7 mouse cellular contexts compared by ENCODE assay signal in genomic region chr5:111420011-111420691, GRCm38 (mm10). TPM values are rescaled to one million over a fixed set of nuclear protein-coding genes. Genes with fewer than 3 reads are reported as not detected.
A peak's percentile ranks its signal among the peaks of the same experiment; 100 is the strongest.
DNase-seq lines count a peak whose midpoint lies in the region; ATAC-seq lines count a peak whose summit lies in the region.

No protein-coding gene starts in this region.

- peaks cover 42% of the 10 kb centered on the region for H3K36me3 ChIP-seq in heart, embryonic 14.5 days (ENCODE audit: control insufficient read depth, insufficient read depth, low read length)
- no peaks in the 10 kb centered on the region for H3K36me3 ChIP-seq in liver, embryonic 15.5 days (replicated peaks)

- DNase-seq in thymus, postnatal 4 days: peak; percentile 35
- no peak for DNase-seq in thymus, adult 18-20 months
- DNase-seq in adrenal gland, postnatal 14 days: no peak
- no peak for DNase-seq in T-cell, adult 2 months (ENCODE audit: low spot score)
- DNase-seq in cerebellum, postnatal 25 days: no peak

- H3K4me2 ChIP-seq in heart, embryonic 14.5 days (ENCODE audit: low read length): peak overlapping the region; percentile 98
- peak overlapping the region; percentile 66 for H3K4me2 ChIP-seq in liver, embryonic 15.5 days

- peaks cover 27 to 55% of the 10 kb centered on the region in 2 experiments for H3K4me1 ChIP-seq in heart, embryonic 14.5 days (ENCODE audit: control insufficient read depth in 2 of 2, insufficient read depth in 2 of 2, low read length in 2 of 2)
- H3K4me1 ChIP-seq in liver, embryonic 15.5 days (replicated peaks): peaks cover 16% of the 10 kb centered on the region

- WGBS in heart, embryonic 14.5 days: 8% methylated on average over 56 of the region's 56 CpGs
- 7% methylated on average over 56 of the region's 56 CpGs for WGBS in liver, embryonic 15.5 days (ENCODE audit: insufficient replicate concordance)

- peak overlapping the region; percentile 84 for H3K9ac ChIP-seq in heart, embryonic 14.5 days (ENCODE audit: low read length)
- H3K9ac ChIP-seq in liver, embryonic 15.5 days: no peak overlapping the region

- peaks cover 14% of the 10 kb centered on the region for H3K27me3 ChIP-seq in heart, embryonic 14.5 days (ENCODE audit: control insufficient read depth, insufficient read depth, low read length)
- peaks cover 73% of the 10 kb centered on the region for H3K27me3 ChIP-seq in liver, embryonic 15.5 days

- H3K27ac ChIP-seq in heart, embryonic 14.5 days (replicated peaks in 1 of 2; ENCODE audit: control insufficient read depth in 1 of 2, insufficient read depth in 1 of 2, low read depth in 2 of 2, low read length in 2 of 2): no peak overlapping the region
- H3K27ac ChIP-seq in liver, embryonic 15.5 days (replicated peaks): no peak overlapping the region

- ATAC-seq in heart, embryonic 14.5 days (ENCODE audit: insufficient number of reproducible peaks, insufficient read depth, low FRiP score, low read depth): no peak
- no peak for ATAC-seq in liver, embryonic 15.5 days (ENCODE audit: insufficient read depth)

- H3K9me3 ChIP-seq in heart, embryonic 14.5 days (ENCODE audit: control insufficient read depth, low read length): no peaks in the 10 kb centered on the region
- no peaks in the 10 kb centered on the region for H3K9me3 ChIP-seq in liver, embryonic 15.5 days (replicated peaks)

- peak overlapping the region; percentile 28 to 89 for H3K4me3 ChIP-seq in heart, embryonic 14.5 days (ENCODE audit: control insufficient read depth in 1 of 2, insufficient read depth in 1 of 2, low read depth in 1 of 2, low read length in 2 of 2)
- peak overlapping the region; percentile 57 for H3K4me3 ChIP-seq in liver, embryonic 15.5 days (replicated peaks)

RNA-seq across cellular contexts. Expression of gene Mn1, which starts 3.0 kb away (rescaled TPM):
- polyA plus RNA-seq in heart, embryonic 14.5 days (2014; fragmentation: Nextera tagmentation; extraction: Ambion mirVana): 5.6 and 6.9 TPM in 2 replicates
- 1.2 and 1.4 TPM in 2 replicates for polyA plus RNA-seq in liver, embryonic 15.5 days (2015; fragmentation: Nextera tagmentation; extraction: Ambion mirVana)
- 4.6 and 5.1 TPM in 2 replicates for total RNA-seq in adrenal gland, postnatal 14 days (2021)
